Mouse (Mus musculus) lung, adult 2 months (tissue): ENCODE measurements around the gene Ptov1.

Source experiments
- CTCF ChIP-seq: fragments of 200-500 bp; IDR thresholded peaks from 2 replicates; pipeline ENCODE4 v1.5.1; 2011; ENCODE audit warnings: mild to moderate bottlenecking, low read length, control low read depth; ENCODE audit not compliant: insufficient read depth
- POLR2A ChIP-seq: fragments of 200-500 bp; IDR thresholded peaks from 2 replicates; pipeline ENCODE4 v1.6.1; 2011; ENCODE audit warnings: low read depth, mild to moderate bottlenecking, control low read depth, low read length, borderline replicate concordance; ENCODE audit errors: extremely low read depth

- no peak for TF ChIP-seq CTCF
- no peak for TF ChIP-seq POLR2A
These were observed 20.6 kb upstream of the Ptov1 start for GRCm38 (mm10) chr7:44890180-44890579.
